Comparison of ENCODE assay signal across 10 mouse cellular contexts in the genomic region with DNA sequence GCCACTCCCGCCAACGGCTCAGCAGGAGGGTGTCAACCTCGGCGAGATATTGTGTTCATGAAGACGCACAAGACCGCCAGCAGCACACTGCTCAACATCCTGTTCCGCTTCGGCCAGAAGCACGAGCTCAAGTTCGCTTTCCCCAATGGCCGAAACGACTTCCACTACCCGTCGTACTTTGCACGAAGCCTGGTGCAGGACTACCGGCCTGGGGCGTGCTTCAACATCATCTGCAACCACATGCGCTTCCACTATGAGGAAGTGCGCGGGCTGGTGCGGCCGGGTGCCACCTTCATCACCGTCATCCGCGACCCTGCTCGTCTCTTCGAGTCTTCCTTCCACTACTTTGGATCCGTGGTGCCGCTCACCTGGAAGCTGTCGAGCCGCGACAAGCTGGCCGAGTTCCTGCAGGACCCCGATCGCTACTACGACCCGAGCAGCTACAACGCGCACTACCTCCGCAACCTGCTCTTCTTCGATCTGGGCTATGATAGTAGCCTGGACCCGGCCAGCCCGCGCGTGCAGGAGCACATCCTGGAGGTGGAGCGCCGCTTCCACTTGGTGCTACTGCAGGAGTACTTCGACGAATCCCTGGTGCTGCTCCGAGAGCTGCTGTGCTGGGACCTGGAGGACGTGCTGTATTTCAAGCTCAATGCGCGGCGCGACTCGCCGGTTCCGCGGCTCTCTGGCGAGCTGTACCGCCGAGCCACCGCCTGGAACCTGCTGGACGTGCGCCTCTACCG. TPM values are rescaled to one million over a fixed set of nuclear protein-coding genes. Genes with fewer than 3 reads are reported as not detected.
DNase-seq lines count a peak whose midpoint lies in the region; ATAC-seq and TF ChIP-seq lines count a peak whose summit lies in the region.
"Had no signal": no experiment of that assay in that cellular context is flagged by ENCODE, and none has a peak within 500 bp of the region (broad histone marks: within the 10 kb centered on the region; RNA-seq: fewer than 3 reads in every experiment).

No protein-coding gene starts in this region.

- no peak for TF ChIP-seq EP300 in heart, postnatal 0 days (IDR thresholded peaks at IDR 0.05; ENCODE audit: low read depth)

- no peak for TF ChIP-seq CTCF in heart, postnatal 0 days (IDR thresholded peaks at IDR 0.05; ENCODE audit: low read depth)
- TF ChIP-seq CTCF in small intestine, adult 2 months (IDR thresholded peaks at IDR 0.05; ENCODE audit: extremely low read depth, insufficient read length, insufficient replicate concordance, low read depth, low read length), result no peak

- H3K9ac ChIP-seq in heart, embryonic 12.5 days, result peak overlapping the region; percentile 6; the same call in 1 of the 2 replicates
- no peak overlapping the region for H3K9ac ChIP-seq in heart, postnatal 0 days (replicated peaks; ENCODE audit: low read depth, low read length)
- H3K9ac ChIP-seq in liver, embryonic 11.5 days (ENCODE audit: low read depth, low read length), result no peak overlapping the region

- no peak for DNase-seq in heart, adult 8-10 months (ENCODE audit: low spot score)
- DNase-seq in R1 (ENCODE audit: low read depth, low spot score), result peak; percentile 74
- no peak for DNase-seq in heart, postnatal 0 days (ENCODE audit: low spot score)
- peak; percentile 43 for DNase-seq in liver, embryonic 11.5 days (ENCODE audit: low spot score)
- DNase-seq in urinary bladder, adult 2 months (ENCODE audit: low spot score), result no peak
- DNase-seq in urinary bladder, postnatal 14 days (ENCODE audit: low spot score), result no peak

- 5% methylated on average over 66 of the region's 66 CpGs for WGBS in heart, embryonic 12.5 days
- 4% methylated on average over 66 of the region's 66 CpGs for WGBS in heart, postnatal 0 days
- 5% methylated on average over 66 of the region's 66 CpGs for WGBS in liver, embryonic 11.5 days
- 66% methylated on average over 66 of the region's 66 CpGs for WGBS in small intestine, adult 2 months

- H3K4me3 ChIP-seq in heart, embryonic 12.5 days, result peak overlapping the region; percentile 41
- H3K4me3 ChIP-seq in heart, postnatal 0 days (ENCODE audit: low read depth, low read length), result peak overlapping the region; percentile 36
- peak overlapping the region; percentile 30 for H3K4me3 ChIP-seq in liver, embryonic 11.5 days (ENCODE audit: low read depth, low read length)
- H3K4me3 ChIP-seq in small intestine, adult 2 months (ENCODE audit: low read depth, low read length), result peak overlapping the region; percentile 37

- no peak for TF ChIP-seq POLR2A in small intestine, adult 2 months (IDR thresholded peaks at IDR 0.05; ENCODE audit: low read depth, low read length)

- no peaks in the 10 kb centered on the region for H3K36me3 ChIP-seq in heart, embryonic 12.5 days
- H3K36me3 ChIP-seq in heart, postnatal 0 days (replicated peaks; ENCODE audit: control insufficient read depth, insufficient read depth, low read length), result no peaks in the 10 kb centered on the region
- H3K36me3 ChIP-seq in liver, embryonic 11.5 days (ENCODE audit: control insufficient read depth, insufficient read depth, low read length), result no peaks in the 10 kb centered on the region
- H3K36me3 ChIP-seq in small intestine, adult 2 months (ENCODE audit: control insufficient read depth, insufficient read depth, low read length), result peaks cover 23% of the 10 kb centered on the region
- H3K36me3 ChIP-seq: G1E had no signal

- peaks cover 11% of the 10 kb centered on the region for H3K4me1 ChIP-seq in heart, embryonic 12.5 days (replicated peaks)
- peaks cover 10% of the 10 kb centered on the region for H3K4me1 ChIP-seq in heart, postnatal 0 days (ENCODE audit: control insufficient read depth, insufficient read depth)
- H3K4me1 ChIP-seq in liver, embryonic 11.5 days (replicated peaks; ENCODE audit: control insufficient read depth, insufficient read depth, low read length), result no peaks in the 10 kb centered on the region
- no peaks in the 10 kb centered on the region for H3K4me1 ChIP-seq in small intestine, adult 2 months (ENCODE audit: control insufficient read depth, insufficient read depth, insufficient read length, low read length)

- no peaks in the 10 kb centered on the region for H3K9me3 ChIP-seq in heart, embryonic 12.5 days (replicated peaks)
- H3K9me3 ChIP-seq in heart, postnatal 0 days (replicated peaks; ENCODE audit: control insufficient read depth, low read length), result no peaks in the 10 kb centered on the region
- no peaks in the 10 kb centered on the region for H3K9me3 ChIP-seq in liver, embryonic 11.5 days (ENCODE audit: control insufficient read depth, low read length)

- no peak overlapping the region for H3K27ac ChIP-seq in heart, embryonic 12.5 days (ENCODE audit: poor library complexity, severe bottlenecking)
- no peak overlapping the region for H3K27ac ChIP-seq in heart, postnatal 0 days (ENCODE audit: low read depth)
- H3K27ac ChIP-seq in liver, embryonic 11.5 days (ENCODE audit: low read depth, low read length), result no peak overlapping the region
- no peak overlapping the region for H3K27ac ChIP-seq in small intestine, adult 2 months (ENCODE audit: insufficient read depth, low read depth, low read length)

- ATAC-seq in heart, embryonic 12.5 days (ENCODE audit: insufficient number of reproducible peaks, low FRiP score), result 0 out of 2 replicates have a peak, but pooled peaks have one; percentile 11
- no peak; the same call in 1 of the 2 replicates for ATAC-seq in heart, postnatal 0 days (ENCODE audit: insufficient read depth, low read depth)
- no peak for ATAC-seq in liver, embryonic 11.5 days (replicated peaks; ENCODE audit: low FRiP score)

- peak overlapping the region; percentile 64 for H3K4me2 ChIP-seq in heart, embryonic 12.5 days
- peak overlapping the region; percentile 54 for H3K4me2 ChIP-seq in heart, postnatal 0 days (ENCODE audit: low read depth, low read length)
- H3K4me2 ChIP-seq in liver, embryonic 11.5 days, result peak overlapping the region; percentile 58

- H3K27me3 ChIP-seq in heart, embryonic 12.5 days (replicated peaks), result peaks cover 56% of the 10 kb centered on the region
- H3K27me3 ChIP-seq in heart, postnatal 0 days (ENCODE audit: control insufficient read depth, insufficient read depth, low read length), result peaks cover 42% of the 10 kb centered on the region
- H3K27me3 ChIP-seq in liver, embryonic 11.5 days (replicated peaks; ENCODE audit: control insufficient read depth, insufficient read depth, low read length), result peaks cover 34% of the 10 kb centered on the region
- no peaks in the 10 kb centered on the region for H3K27me3 ChIP-seq in small intestine, adult 2 months (ENCODE audit: control insufficient read depth, insufficient read depth, low read length)

RNA-seq across cellular contexts. Expression of a gene that starts 14.7 kb away (rescaled TPM):
- polyA plus RNA-seq in heart, embryonic 12.5 days (2016; fragmentation: Nextera tagmentation; extraction: Ambion mirVana), result 0.19 and 0.32 TPM in 2 replicates
- under 1 TPM in 1 of 4 experiments, not detected in 3; 0.27 TPM for total RNA-seq in heart, adult 8-10 months (2022)
- total RNA-seq in heart, postnatal 0 days (2014; rRNA removed; ENCODE audit: low replicate concordance), result 0.81 TPM in 1 of 2 replicates, not detected in the other
- polyA plus RNA-seq in heart, postnatal 0 days (2015; fragmentation: Nextera tagmentation; extraction: Ambion mirVana), result 0.14 and 0.37 TPM in 2 replicates
- polyA plus RNA-seq in liver, embryonic 11.5 days (2014; fragmentation: Nextera tagmentation; extraction: Ambion mirVana), result 0.87 and 1.5 TPM in 2 replicates
- 88.7 and 124 TPM in 2 replicates for polyA plus RNA-seq in small intestine, adult 2 months (2012; rRNA removed)
- 5.5 and 6.9 TPM in 2 replicates for polyA plus RNA-seq in urinary bladder, adult 2 months (2012; rRNA removed)
- total RNA-seq: G1E had no signal
- polyA plus RNA-seq: G1E had no signal

RNA-seq across cellular contexts. Expression of a gene that starts 21.6 kb away (rescaled TPM):
- polyA plus RNA-seq in heart, embryonic 12.5 days (2016; fragmentation: Nextera tagmentation; extraction: Ambion mirVana), result 0.22 TPM in 1 of 2 replicates, not detected in the other
- total RNA-seq in heart, adult 8-10 months (2022), result not detected
- not detected in 2 replicates for total RNA-seq in heart, postnatal 0 days (2014; rRNA removed; ENCODE audit: low replicate concordance)
- polyA plus RNA-seq in heart, postnatal 0 days (2015; fragmentation: Nextera tagmentation; extraction: Ambion mirVana), result not detected in 2 replicates
- polyA plus RNA-seq in liver, embryonic 11.5 days (2014; fragmentation: Nextera tagmentation; extraction: Ambion mirVana), result 0.16 and 0.29 TPM in 2 replicates
- polyA plus RNA-seq in small intestine, adult 2 months (2012; rRNA removed), result 0.19 TPM in 1 of 2 replicates, not detected in the other
- polyA plus RNA-seq in urinary bladder, adult 2 months (2012; rRNA removed), result 0.04 TPM in 1 of 2 replicates, not detected in the other
- total RNA-seq: layer of hippocampus, postnatal 10 days had no signal
- polyA plus RNA-seq: G1E had no signal

RNA-seq across cellular contexts. Expression of a gene that starts 33.1 kb away (rescaled TPM):
- not detected in 2 replicates for polyA plus RNA-seq in heart, embryonic 12.5 days (2016; fragmentation: Nextera tagmentation; extraction: Ambion mirVana)
- total RNA-seq in heart, adult 8-10 months (2022), result under 1 TPM in 3 of 4 experiments, not detected in 1; 0.16 to 0.65 (median 0.20) TPM
- not detected in 2 replicates for total RNA-seq in heart, postnatal 0 days (2014; rRNA removed; ENCODE audit: low replicate concordance)
- polyA plus RNA-seq in heart, postnatal 0 days (2015; fragmentation: Nextera tagmentation; extraction: Ambion mirVana), result 0.14 TPM in 1 of 2 replicates, not detected in the other
- 0.88 and 1.1 TPM in 2 replicates for polyA plus RNA-seq in liver, embryonic 11.5 days (2014; fragmentation: Nextera tagmentation; extraction: Ambion mirVana)
- 0.05 and 0.42 TPM in 2 replicates for polyA plus RNA-seq in small intestine, adult 2 months (2012; rRNA removed)
- 0.15 and 0.21 TPM in 2 replicates for polyA plus RNA-seq in urinary bladder, adult 2 months (2012; rRNA removed)
- polyA plus RNA-seq: G1E had no signal

RNA-seq across cellular contexts. Expression of a gene that starts 34.4 kb away (rescaled TPM):
- 57.1 and 63.3 TPM in 2 replicates for polyA plus RNA-seq in heart, embryonic 12.5 days (2016; fragmentation: Nextera tagmentation; extraction: Ambion mirVana)
- total RNA-seq in heart, adult 8-10 months (2022), result 10 to 100 TPM; 25.1 to 30.5 (median 27.3) TPM
- total RNA-seq in heart, postnatal 0 days (2014; rRNA removed; ENCODE audit: low replicate concordance), result 24.9 and 39.7 TPM in 2 replicates
- polyA plus RNA-seq in heart, postnatal 0 days (2015; fragmentation: Nextera tagmentation; extraction: Ambion mirVana), result 28.8 and 29.8 TPM in 2 replicates
- 105 and 112 TPM in 2 replicates for polyA plus RNA-seq in liver, embryonic 11.5 days (2014; fragmentation: Nextera tagmentation; extraction: Ambion mirVana)
- 11.2 and 17.8 TPM in 2 replicates for polyA plus RNA-seq in small intestine, adult 2 months (2012; rRNA removed)
- polyA plus RNA-seq in urinary bladder, adult 2 months (2012; rRNA removed), result 42.4 and 43.1 TPM in 2 replicates

Comparison
In these comparisons a context has a peak if more than half of its experiments do, and no peak if none do; other contexts are left out.
1. DNase-seq: peak in R1 (single experiment) and liver, embryonic 11.5 days (single experiment); none in heart, adult 8-10 months (single experiment), heart, postnatal 0 days (single experiment), urinary bladder, adult 2 months (single experiment) and urinary bladder, postnatal 14 days (single experiment).
2. RNA of a gene that starts 14.7 kb away (polyA plus RNA-seq): 88.7 to 124 TPM in small intestine, adult 2 months; 5.5 to 6.9 TPM in urinary bladder, adult 2 months, 0.87 to 1.5 TPM in liver, embryonic 11.5 days, 0.19 to 0.32 TPM in heart, embryonic 12.5 days and 0.14 to 0.37 TPM in heart, postnatal 0 days; every median in the first group is over 10 times any median in the second.
3. Peak in every context shown above with its lines, with median percentiles within 50 percentile points of each other: H3K4me2 ChIP-seq and H3K4me3 ChIP-seq.